Mouse (Mus musculus): Measurements from ENCODE around the gene Tpra1. TPM values are rescaled to one million over a fixed set of nuclear protein-coding genes. Genes with fewer than 3 reads are reported as not detected.

Tpra1 gene
- polyA plus RNA-seq, 2 experiments: 25.6 to 52.2 TPM

- H3K36me3 ChIP-seq (replicated peaks; ENCODE audit: control insufficient read depth, insufficient read depth, low read depth): no peaks in the 10 kb centered on the region
- H3K9ac ChIP-seq (replicated peaks): no peak overlapping the region
- ATAC-seq (ENCODE audit: insufficient read depth): no peak
- no peak overlapping the region for H3K4me2 ChIP-seq (ENCODE audit: low read depth)
- no peaks in the 10 kb centered on the region for H3K27me3 ChIP-seq (ENCODE audit: control insufficient read depth, insufficient read depth, low read length)
- no peaks in the 10 kb centered on the region for H3K4me1 ChIP-seq (replicated peaks; ENCODE audit: control insufficient read depth in 2 of 2, insufficient read depth in 2 of 2, low read length in 1 of 2)
- H3K4me3 ChIP-seq (ENCODE audit: insufficient read depth in 1 of 2, low read depth in 2 of 2, low read length in 2 of 2): no peak overlapping the region
- no peak for DNase-seq (ENCODE audit: low read depth in 3 of 3, low spot score in 3 of 3)
- TF ChIP-seq EP300 (IDR thresholded peaks at IDR 0.05; ENCODE audit: low read depth): no peak
- no peak for TF ChIP-seq CTCF (IDR thresholded peaks at IDR 0.05; ENCODE audit: low read depth)
- WGBS (ENCODE audit: insufficient replicate concordance): 15% methylated on average over 4 of the region's 4 CpGs
- H3K9me3 ChIP-seq (ENCODE audit: control insufficient read depth, low read length): no peaks in the 10 kb centered on the region
- no peak overlapping the region for H3K27ac ChIP-seq
These were observed 32.8 kb downstream of the Tpra1 start for GRCm38 (mm10) chr6:88934816-88935215.

DNA sequence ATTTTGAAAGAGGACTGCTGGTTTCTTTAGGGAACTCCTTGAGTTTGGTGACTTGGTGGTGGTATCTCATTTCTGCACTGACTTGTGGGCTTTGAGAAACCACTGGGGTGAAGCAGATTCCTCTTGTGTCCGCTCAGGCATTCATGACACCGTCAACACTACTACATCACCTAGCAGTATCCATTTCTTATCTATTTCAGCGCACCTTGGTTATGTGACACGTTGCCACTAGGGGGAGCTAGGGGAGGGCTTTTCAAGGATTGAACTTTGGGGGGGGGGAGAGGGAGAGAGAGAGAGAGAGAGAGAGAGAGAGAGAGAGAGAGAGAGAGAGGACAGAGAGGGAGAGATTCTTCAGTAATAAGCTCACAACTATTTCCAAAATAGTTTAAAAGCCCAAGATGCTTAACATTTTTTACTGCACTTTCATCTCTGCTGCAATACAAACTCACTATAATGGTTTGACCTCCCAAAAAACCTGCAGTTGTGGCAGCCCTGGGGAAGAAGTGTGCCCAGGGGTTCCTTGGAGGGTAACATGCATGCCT is 33.8 kb downstream of the Tpra1 start:
- DNase-seq (ENCODE audit: low read depth in 3 of 3, low spot score in 3 of 3): peak in 2 of 3 experiments; percentile 19
- TF ChIP-seq EP300 (IDR thresholded peaks at IDR 0.05; ENCODE audit: low read depth) (no peak), CTCF (IDR thresholded peaks at IDR 0.05; ENCODE audit: low read depth) (peak; percentile 55)
- Histone ChIP-seq H3K9me3 (ENCODE audit: control insufficient read depth, low read length) (no peaks in the 10 kb centered on the region), H3K27ac (no peak overlapping the region), H3K4me1 (replicated peaks; ENCODE audit: control insufficient read depth in 2 of 2, insufficient read depth in 2 of 2, low read length in 1 of 2) (no peaks in the 10 kb centered on the region), H3K4me3 (ENCODE audit: insufficient read depth in 1 of 2, low read depth in 2 of 2, low read length in 2 of 2) (no peak overlapping the region), H3K9ac (replicated peaks) (no peak overlapping the region), H3K36me3 (replicated peaks; ENCODE audit: control insufficient read depth, insufficient read depth, low read depth) (no peaks in the 10 kb centered on the region), H3K27me3 (ENCODE audit: control insufficient read depth, insufficient read depth, low read length) (no peaks in the 10 kb centered on the region), H3K4me2 (ENCODE audit: low read depth) (no peak overlapping the region)
- WGBS (ENCODE audit: insufficient replicate concordance): 11% methylated on average over 4 of the region's 4 CpGs
- ATAC-seq (ENCODE audit: insufficient read depth): no peak

DNA sequence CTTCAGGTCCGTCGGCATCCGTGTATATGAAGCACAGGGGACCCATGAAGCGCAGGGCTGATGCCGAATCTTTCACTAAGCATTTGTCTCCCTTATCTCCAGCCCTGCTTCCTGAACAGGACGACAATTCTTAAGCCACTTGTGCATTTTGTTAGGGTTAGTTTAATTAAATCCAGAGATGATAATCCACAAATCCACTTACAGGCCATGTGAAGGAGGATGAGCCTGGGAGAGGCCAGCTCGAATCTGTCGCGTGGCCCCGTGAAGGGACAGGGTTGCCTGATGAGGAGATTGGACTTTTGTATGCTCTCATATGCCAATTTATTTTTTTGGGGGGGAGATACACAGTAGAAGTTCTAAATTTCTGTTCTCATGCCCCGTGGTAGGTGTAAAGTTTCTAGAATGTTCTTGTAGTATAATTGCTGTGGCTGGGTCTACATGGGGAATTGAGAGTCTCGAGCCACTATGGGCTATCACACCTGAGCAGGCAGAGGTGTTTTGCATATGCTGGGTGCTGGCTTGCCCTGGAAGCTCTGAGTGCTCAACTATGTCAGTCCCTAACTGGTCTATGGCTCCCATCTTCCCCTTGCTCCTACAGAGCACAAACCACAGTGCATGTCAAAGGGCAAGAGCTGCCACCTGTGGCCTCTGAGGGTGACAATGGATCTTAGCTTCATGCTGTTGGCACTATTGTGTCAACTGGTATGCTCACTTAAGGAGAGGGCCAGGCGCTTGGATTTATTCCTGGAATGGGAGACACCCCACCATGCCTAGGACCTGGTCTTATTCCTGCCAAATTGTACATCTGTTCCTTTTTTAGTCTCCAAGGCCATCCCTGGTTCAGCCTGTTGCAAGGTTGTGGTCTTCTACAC is 34.5 kb downstream of the Tpra1 start:
- H3K36me3 ChIP-seq (replicated peaks; ENCODE audit: control insufficient read depth, insufficient read depth, low read depth): no peaks in the 10 kb centered on the region
- DNase-seq (ENCODE audit: low read depth in 3 of 3, low spot score in 3 of 3) (no peak), ATAC-seq (ENCODE audit: insufficient read depth) (no peak)
- no peak overlapping the region for H3K4me2 ChIP-seq (ENCODE audit: low read depth)
- TF ChIP-seq EP300 (IDR thresholded peaks at IDR 0.05; ENCODE audit: low read depth) (no peak), CTCF (IDR thresholded peaks at IDR 0.05; ENCODE audit: low read depth) (no peak)
- H3K27me3 ChIP-seq (ENCODE audit: control insufficient read depth, insufficient read depth, low read length): no peaks in the 10 kb centered on the region
- 61% methylated on average over 13 of the region's 13 CpGs for WGBS (ENCODE audit: insufficient replicate concordance)
- H3K4me1 ChIP-seq (replicated peaks; ENCODE audit: control insufficient read depth in 2 of 2, insufficient read depth in 2 of 2, low read length in 1 of 2): no peaks in the 10 kb centered on the region
- no peak overlapping the region for H3K27ac ChIP-seq
- H3K9ac ChIP-seq (replicated peaks): no peak overlapping the region
- no peak overlapping the region for H3K4me3 ChIP-seq (ENCODE audit: insufficient read depth in 1 of 2, low read depth in 2 of 2, low read length in 2 of 2)
- no peaks in the 10 kb centered on the region for H3K9me3 ChIP-seq (ENCODE audit: control insufficient read depth, low read length)

- Histone ChIP-seq H3K9ac (replicated peaks) (no peak overlapping the region), H3K4me3 (ENCODE audit: insufficient read depth in 1 of 2, low read depth in 2 of 2, low read length in 2 of 2) (no peak overlapping the region), H3K27ac (no peak overlapping the region), H3K27me3 (ENCODE audit: control insufficient read depth, insufficient read depth, low read length) (no peaks in the 10 kb centered on the region), H3K36me3 (replicated peaks; ENCODE audit: control insufficient read depth, insufficient read depth, low read depth) (no peaks in the 10 kb centered on the region), H3K4me1 (replicated peaks; ENCODE audit: control insufficient read depth in 2 of 2, insufficient read depth in 2 of 2, low read length in 1 of 2) (no peaks in the 10 kb centered on the region), H3K4me2 (ENCODE audit: low read depth) (no peak overlapping the region), H3K9me3 (ENCODE audit: control insufficient read depth, low read length) (no peaks in the 10 kb centered on the region)
- WGBS (ENCODE audit: insufficient replicate concordance): 53% methylated on average over 4 of the region's 4 CpGs
- ATAC-seq (ENCODE audit: insufficient read depth) (no peak), DNase-seq (ENCODE audit: low read depth in 3 of 3, low spot score in 3 of 3) (no peak)
- TF ChIP-seq CTCF (IDR thresholded peaks at IDR 0.05; ENCODE audit: low read depth) (no peak), EP300 (IDR thresholded peaks at IDR 0.05; ENCODE audit: low read depth) (no peak)
These were observed 35.1 kb downstream of the Tpra1 start for GRCm38 (mm10) chr6:88937214-88937549.

DNA sequence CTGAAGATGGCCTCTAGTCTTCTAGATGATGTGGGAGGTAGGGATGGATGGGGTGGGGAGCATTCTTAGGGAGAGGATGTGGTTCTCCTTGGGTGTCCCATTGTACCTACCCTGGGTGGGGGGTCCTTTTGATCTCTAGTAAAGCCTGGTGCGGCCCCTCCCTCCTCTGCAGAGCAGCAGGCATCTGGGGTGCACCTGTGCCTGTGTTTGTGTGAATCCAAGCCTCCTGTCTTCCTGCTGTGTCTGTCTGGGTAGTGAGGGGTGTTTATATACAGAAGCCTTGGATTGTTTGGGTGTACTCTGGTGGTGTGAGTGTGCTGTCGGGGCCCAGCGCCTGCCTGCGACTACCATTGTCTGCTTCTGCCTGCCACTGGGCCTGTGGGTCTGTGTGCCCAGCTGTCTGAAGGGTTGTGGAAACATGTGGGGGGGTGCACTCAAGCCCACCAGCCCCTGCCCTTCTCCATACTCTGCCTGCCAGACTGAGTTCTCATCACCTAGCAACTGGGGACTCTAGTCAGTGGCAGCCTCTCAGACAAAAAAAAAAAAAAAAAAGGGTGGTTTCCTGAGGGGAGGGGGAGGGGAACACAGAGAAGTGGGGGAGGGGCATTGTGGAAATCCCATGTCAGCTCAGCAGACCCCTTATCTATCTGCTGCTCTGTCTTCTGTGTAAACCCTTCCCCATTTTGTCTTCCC is 36.1 kb downstream of the Tpra1 start:
- no peak overlapping the region for H3K27ac ChIP-seq
- no peak overlapping the region for H3K4me3 ChIP-seq (ENCODE audit: insufficient read depth in 1 of 2, low read depth in 2 of 2, low read length in 2 of 2)
- H3K27me3 ChIP-seq (ENCODE audit: control insufficient read depth, insufficient read depth, low read length): no peaks in the 10 kb centered on the region
- WGBS (ENCODE audit: insufficient replicate concordance): 34% methylated on average over 4 of the region's 4 CpGs
- no peaks in the 10 kb centered on the region for H3K9me3 ChIP-seq (ENCODE audit: control insufficient read depth, low read length)
- H3K9ac ChIP-seq (replicated peaks): no peak overlapping the region
- no peak for TF ChIP-seq CTCF (IDR thresholded peaks at IDR 0.05; ENCODE audit: low read depth)
- TF ChIP-seq EP300 (IDR thresholded peaks at IDR 0.05; ENCODE audit: low read depth): no peak
- ATAC-seq (ENCODE audit: insufficient read depth) (no peak), DNase-seq (ENCODE audit: low read depth in 3 of 3, low spot score in 3 of 3) (no peak)
- no peaks in the 10 kb centered on the region for H3K36me3 ChIP-seq (replicated peaks; ENCODE audit: control insufficient read depth, insufficient read depth, low read depth)
- no peak overlapping the region for H3K4me2 ChIP-seq (ENCODE audit: low read depth)
- H3K4me1 ChIP-seq (replicated peaks; ENCODE audit: control insufficient read depth in 2 of 2, insufficient read depth in 2 of 2, low read length in 1 of 2): no peaks in the 10 kb centered on the region
